Mouse (Mus musculus): ENCODE results near the gene Mark2.

- TF ChIP-seq CTCF (IDR thresholded peaks at IDR 0.05; ENCODE audit: low read depth) (no peak), EP300 (optimal IDR thresholded peaks at IDR 0.05) (no peak)
Measured at GRCm38 (mm10) chr19:7267091-7267741, 74.4 kb downstream of the Mark2 start, which contains the start of gene Rcor2.

Measured in stomach, postnatal 0 days (tissue).